ENCODE assay signal across 30 mouse cellular contexts in genomic region chr3:104741954-104742353, GRCm38 (mm10). TPM values are rescaled to one million over a fixed set of nuclear protein-coding genes. Genes with fewer than 3 reads are reported as not detected.
A peak's percentile ranks its signal among the peaks of the same experiment; 100 is the strongest.
DNase-seq lines count a peak whose midpoint lies in the region; ATAC-seq and TF ChIP-seq lines count a peak whose summit lies in the region.
"Had no signal": no experiment of that assay in that cellular context is flagged by ENCODE, and none has a peak within 500 bp of the region (broad histone marks: within the 10 kb centered on the region; RNA-seq: fewer than 3 reads in every experiment).

No protein-coding gene starts in this region.

- H3K27ac ChIP-seq in intestine, embryonic 15.5 days, result no peak overlapping the region
- H3K27ac ChIP-seq in intestine, postnatal 0 days (ENCODE audit: low read depth, low read length), result no peak overlapping the region
- H3K27ac ChIP-seq in stomach, embryonic 15.5 days, result no peak overlapping the region
- H3K27ac ChIP-seq in stomach, postnatal 0 days (replicated peaks), result no peak overlapping the region
- H3K27ac ChIP-seq: embryonic facial prominence, embryonic 13.5 days; embryonic facial prominence, embryonic 15.5 days; forebrain, embryonic 10.5 days; forebrain, embryonic 12.5 days had no signal

- H3K36me3 ChIP-seq in intestine, embryonic 15.5 days, result no peaks in the 10 kb centered on the region
- no peaks in the 10 kb centered on the region for H3K36me3 ChIP-seq in intestine, postnatal 0 days (ENCODE audit: control insufficient read depth, insufficient read depth)
- no peaks in the 10 kb centered on the region for H3K36me3 ChIP-seq in stomach, embryonic 15.5 days
- H3K36me3 ChIP-seq in stomach, postnatal 0 days (ENCODE audit: control insufficient read depth, insufficient read depth, low read length), result no peaks in the 10 kb centered on the region
- H3K36me3 ChIP-seq: embryonic facial prominence, embryonic 13.5 days; embryonic facial prominence, embryonic 15.5 days; forebrain, embryonic 10.5 days; forebrain, embryonic 12.5 days; G1E had no signal

- H3K27me3 ChIP-seq in intestine, embryonic 15.5 days (replicated peaks), result no peaks in the 10 kb centered on the region
- no peaks in the 10 kb centered on the region for H3K27me3 ChIP-seq in intestine, postnatal 0 days (replicated peaks; ENCODE audit: control insufficient read depth, insufficient read depth, low read length)
- H3K27me3 ChIP-seq in stomach, embryonic 15.5 days (replicated peaks), result no peaks in the 10 kb centered on the region
- H3K27me3 ChIP-seq in stomach, postnatal 0 days (ENCODE audit: control insufficient read depth, insufficient read depth, low read length), result no peaks in the 10 kb centered on the region
- H3K27me3 ChIP-seq: embryonic facial prominence, embryonic 13.5 days; embryonic facial prominence, embryonic 15.5 days; forebrain, embryonic 12.5 days; Patski had no signal

- no peaks in the 10 kb centered on the region for H3K9me3 ChIP-seq in intestine, embryonic 15.5 days
- no peaks in the 10 kb centered on the region for H3K9me3 ChIP-seq in intestine, postnatal 0 days (ENCODE audit: control insufficient read depth)
- no peaks in the 10 kb centered on the region for H3K9me3 ChIP-seq in stomach, embryonic 15.5 days
- no peaks in the 10 kb centered on the region for H3K9me3 ChIP-seq in stomach, postnatal 0 days (ENCODE audit: control insufficient read depth, low read length)
- H3K9me3 ChIP-seq: embryonic facial prominence, embryonic 13.5 days; embryonic facial prominence, embryonic 15.5 days; forebrain, embryonic 10.5 days; forebrain, embryonic 12.5 days; G1E had no signal

- no peak for TF ChIP-seq CTCF in intestine, postnatal 0 days (IDR thresholded peaks at IDR 0.05; ENCODE audit: low read depth)
- TF ChIP-seq CTCF in stomach, postnatal 0 days (IDR thresholded peaks at IDR 0.05; ENCODE audit: low read depth), result no peak

- WGBS in intestine, embryonic 15.5 days, result 72% methylated on average over 3 of the region's 3 CpGs
- 51% methylated on average over 3 of the region's 3 CpGs for WGBS in intestine, postnatal 0 days
- WGBS in stomach, embryonic 15.5 days, result 84% methylated on average over 3 of the region's 3 CpGs
- 56% methylated on average over 3 of the region's 3 CpGs for WGBS in stomach, postnatal 0 days

- ATAC-seq in intestine, embryonic 15.5 days, result peak; percentile 47; the same call in 1 of the 2 replicates
- ATAC-seq in intestine, postnatal 0 days, result peak; percentile 54; the same call in 1 of the 2 replicates
- 0 out of 2 replicates have a peak, but pooled peaks have one; percentile 35 for ATAC-seq in stomach, embryonic 15.5 days (ENCODE audit: insufficient read depth, low FRiP score, low read depth)
- ATAC-seq in stomach, postnatal 0 days (ENCODE audit: low FRiP score, low TSS enrichment), result peak; percentile 97
- ATAC-seq: activated CD4-positive, CD25-positive, alpha-beta regulatory T cell, adult 4 months; CD4-positive, CD25-positive, alpha-beta regulatory T cell, adult 4 months; forebrain, embryonic 14.5 days; Patski had no signal

- no peaks in the 10 kb centered on the region for H3K4me1 ChIP-seq in intestine, embryonic 15.5 days (replicated peaks)
- H3K4me1 ChIP-seq in intestine, postnatal 0 days (replicated peaks; ENCODE audit: control insufficient read depth, insufficient read depth, low read length), result no peaks in the 10 kb centered on the region
- H3K4me1 ChIP-seq in stomach, embryonic 15.5 days, result no peaks in the 10 kb centered on the region
- no peaks in the 10 kb centered on the region for H3K4me1 ChIP-seq in stomach, postnatal 0 days (replicated peaks; ENCODE audit: control insufficient read depth, insufficient read depth)
- H3K4me1 ChIP-seq: embryonic facial prominence, embryonic 13.5 days; embryonic facial prominence, embryonic 15.5 days; forebrain, embryonic 10.5 days; forebrain, embryonic 12.5 days had no signal

- TF ChIP-seq EP300 in stomach, postnatal 0 days (optimal IDR thresholded peaks at IDR 0.05), result no peak

- H3K4me2 ChIP-seq in intestine, embryonic 15.5 days (replicated peaks), result no peak overlapping the region
- no peak overlapping the region for H3K4me2 ChIP-seq in intestine, postnatal 0 days (replicated peaks; ENCODE audit: low read depth)
- H3K4me2 ChIP-seq in stomach, embryonic 15.5 days, result no peak overlapping the region
- no peak overlapping the region for H3K4me2 ChIP-seq in stomach, postnatal 0 days (replicated peaks; ENCODE audit: low read depth)
- H3K4me2 ChIP-seq: embryonic facial prominence, embryonic 13.5 days; embryonic facial prominence, embryonic 15.5 days; forebrain, embryonic 12.5 days had no signal

- DNase-seq in stomach, postnatal 0 days (ENCODE audit: low spot score), result peak; percentile 53
- DNase-seq in right cerebral cortex, adult 18-20 months, result no peak
- no peak for DNase-seq in adrenal gland, postnatal 4 days (ENCODE audit: low spot score in 2 of 2)
- DNase-seq in kidney, postnatal 14 days, result no peak
- DNase-seq: adrenal gland, adult 8-10 months; adrenal gland, postnatal 14 days; adrenal gland, postnatal 36 days; B cell, adult 2 months; cerebellum, adult 11 months; cerebellum, adult 18-20 months; cerebellum, adult 8-10 months; cerebellum, adult 9-11 months; cerebellum, postnatal 14 days; cerebellum, postnatal 36 days; embryo, embryonic 11 days had no signal

- H3K4me3 ChIP-seq in intestine, embryonic 15.5 days (replicated peaks), result no peak overlapping the region
- no peak overlapping the region for H3K4me3 ChIP-seq in intestine, postnatal 0 days (ENCODE audit: low read depth, low read length)
- H3K4me3 ChIP-seq in stomach, embryonic 15.5 days (replicated peaks), result no peak overlapping the region
- H3K4me3 ChIP-seq in stomach, postnatal 0 days (ENCODE audit: low read depth, low read length), result no peak overlapping the region
- H3K4me3 ChIP-seq: embryonic facial prominence, embryonic 13.5 days; embryonic facial prominence, embryonic 15.5 days; erythroblast, embryonic 14.5 days; forebrain, embryonic 10.5 days; forebrain, embryonic 12.5 days had no signal

- H3K9ac ChIP-seq in intestine, embryonic 15.5 days, result no peak overlapping the region
- no peak overlapping the region for H3K9ac ChIP-seq in intestine, postnatal 0 days (ENCODE audit: low read depth, low read length)
- H3K9ac ChIP-seq in stomach, embryonic 15.5 days, result no peak overlapping the region
- no peak overlapping the region for H3K9ac ChIP-seq in stomach, postnatal 0 days (ENCODE audit: low read length)
- H3K9ac ChIP-seq: embryonic facial prominence, embryonic 13.5 days; embryonic facial prominence, embryonic 15.5 days; forebrain, embryonic 12.5 days had no signal

RNA-seq across cellular contexts. Expression of gene Ppm1j, which starts 38.9 kb away (rescaled TPM):
- 2.9 and 4.5 TPM in 2 replicates for polyA plus RNA-seq in intestine, embryonic 15.5 days (2015; fragmentation: Nextera tagmentation; extraction: Ambion mirVana)
- 22.3 and 24.4 TPM in 2 replicates for polyA plus RNA-seq in intestine, postnatal 0 days (2015; fragmentation: Nextera tagmentation; extraction: Ambion mirVana)
- polyA plus RNA-seq in stomach, embryonic 15.5 days (2015; fragmentation: Nextera tagmentation; extraction: Ambion mirVana), result 3.1 and 4.1 TPM in 2 replicates
- polyA plus RNA-seq in stomach, postnatal 0 days (2015; fragmentation: Nextera tagmentation; extraction: Ambion mirVana), result 2.4 and 2.8 TPM in 2 replicates
- 1 to 10 TPM; 8.8 to 9.2 TPM for total RNA-seq in adrenal gland, postnatal 4 days (2021)
- total RNA-seq: G1E had no signal
- polyA plus RNA-seq: erythroblast, embryonic 14.5 days had no signal

RNA-seq across cellular contexts. Expression of gene Fam19a3, which starts 39.7 kb away (rescaled TPM):
- 0.08 TPM in 1 of 2 replicates, not detected in the other for polyA plus RNA-seq in intestine, embryonic 15.5 days (2015; fragmentation: Nextera tagmentation; extraction: Ambion mirVana)
- polyA plus RNA-seq in intestine, postnatal 0 days (2015; fragmentation: Nextera tagmentation; extraction: Ambion mirVana), result 0.05 and 0.22 TPM in 2 replicates
- 0.10 and 0.21 TPM in 2 replicates for polyA plus RNA-seq in stomach, embryonic 15.5 days (2015; fragmentation: Nextera tagmentation; extraction: Ambion mirVana)
- polyA plus RNA-seq in stomach, postnatal 0 days (2015; fragmentation: Nextera tagmentation; extraction: Ambion mirVana), result 0.17 TPM in 1 of 2 replicates, not detected in the other
- 1 to 10 TPM; 1.2 to 1.3 TPM for total RNA-seq in adrenal gland, postnatal 4 days (2021)
- total RNA-seq: common myeloid progenitor, adult 5-6 weeks had no signal
- polyA plus RNA-seq: embryonic facial prominence, embryonic 11.5 days; erythroblast, embryonic 14.5 days; forebrain, embryonic 10.5 days; G1E had no signal

RNA-seq across cellular contexts. Expression of gene Rhoc, which starts 46.2 kb away (rescaled TPM):
- 157 and 162 TPM in 2 replicates for polyA plus RNA-seq in intestine, embryonic 15.5 days (2015; fragmentation: Nextera tagmentation; extraction: Ambion mirVana)
- polyA plus RNA-seq in intestine, postnatal 0 days (2015; fragmentation: Nextera tagmentation; extraction: Ambion mirVana), result 316 and 320 TPM in 2 replicates
- 156 and 157 TPM in 2 replicates for polyA plus RNA-seq in stomach, embryonic 15.5 days (2015; fragmentation: Nextera tagmentation; extraction: Ambion mirVana)
- 126 and 130 TPM in 2 replicates for polyA plus RNA-seq in stomach, postnatal 0 days (2015; fragmentation: Nextera tagmentation; extraction: Ambion mirVana)
- 100 to 1,000 TPM; 190 to 195 TPM for total RNA-seq in adrenal gland, postnatal 4 days (2021)

Comparison
In these comparisons a context has a peak if more than half of its experiments do, and no peak if none do; other contexts are left out.
1. ATAC-seq: peak in every context shown above with its lines; median percentile 97 in stomach, postnatal 0 days; 54 in intestine, postnatal 0 days; 47 in intestine, embryonic 15.5 days; 35 in stomach, embryonic 15.5 days.